Mouse (Mus musculus) neural tube, embryonic 10.5 days (tissue): Measurements from ENCODE around the gene Sidt2.
A peak's percentile ranks its signal among the peaks of the same experiment; 100 is the strongest.

Experiments used
- DNase-seq: peaks from one replicate; pipeline ENCODE4 v3.0.0-alpha.2; 2017; ENCODE audit warnings: low spot score; ENCODE audit errors: extremely low spot score

The Sidt2 gene

DNA sequence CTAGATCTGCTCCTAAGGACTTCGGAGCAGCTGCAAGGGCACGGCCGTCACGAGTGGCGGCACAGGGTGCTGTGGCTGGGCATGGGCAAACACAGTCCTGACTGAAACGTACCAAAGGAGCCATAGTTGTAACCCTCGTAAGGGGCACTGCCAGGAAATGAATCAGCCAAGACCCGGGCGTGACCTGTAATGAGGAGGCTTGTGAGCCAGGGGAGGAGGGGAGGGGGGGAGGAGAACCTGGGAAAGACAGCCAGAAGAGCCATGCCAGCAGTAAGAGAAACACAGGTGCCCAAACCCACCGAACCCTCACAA lies 8.2 kb downstream of the Sidt2 start:
- no peak for DNase-seq

DNA sequence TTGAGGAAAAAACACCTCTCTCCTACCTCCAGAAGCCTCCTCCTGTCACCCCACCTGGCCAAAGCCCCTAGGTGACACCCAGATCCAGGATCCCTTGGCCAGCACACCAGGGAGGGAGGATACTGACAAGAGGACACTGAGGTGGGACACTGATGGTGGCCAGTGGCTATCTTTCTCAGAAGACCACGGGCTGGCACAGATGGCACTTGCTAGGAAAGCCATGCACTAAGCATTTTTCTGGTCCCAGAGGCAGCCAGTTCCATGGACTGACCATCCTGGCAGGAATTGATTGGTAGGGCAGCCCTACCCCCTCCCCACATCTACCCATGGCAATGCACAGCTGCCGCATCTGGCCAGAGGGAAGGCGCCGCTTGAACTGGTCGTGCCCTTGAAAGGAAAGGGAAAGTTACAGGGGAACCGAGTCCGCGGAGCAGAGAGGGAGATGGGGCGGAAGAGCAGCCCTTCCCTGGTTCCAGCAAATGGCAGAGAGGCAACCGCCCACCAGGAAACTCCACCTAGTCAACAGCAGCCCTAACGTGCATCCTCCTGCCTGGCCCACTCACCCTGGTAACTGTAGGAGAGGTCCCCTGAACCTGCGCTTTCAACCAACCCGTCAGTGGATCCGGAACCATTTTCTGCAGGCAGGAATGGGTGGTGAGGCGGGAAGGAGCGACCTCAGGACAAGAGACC lies 8.7 kb downstream of the Sidt2 start:
- no peak for DNase-seq

DNA sequence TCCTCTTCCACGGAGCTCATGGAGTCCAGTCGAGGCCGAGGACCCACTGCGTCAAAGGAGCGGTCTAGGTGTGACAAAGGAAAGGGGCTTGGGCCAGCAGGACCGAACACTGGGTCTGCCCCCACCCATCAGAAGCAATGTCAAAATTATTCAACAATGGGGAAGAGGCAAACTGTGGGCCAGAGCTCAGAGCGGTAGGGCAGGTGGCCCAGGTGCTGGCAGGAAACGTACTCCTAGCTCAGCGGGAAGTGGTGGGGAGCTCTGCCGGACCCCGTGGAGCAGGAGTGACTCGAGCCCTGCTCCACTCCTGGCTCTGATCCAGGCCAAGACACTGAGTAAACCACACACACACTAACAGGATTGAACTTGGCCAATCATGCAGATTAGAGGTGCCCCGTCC lies 9.3 kb downstream of the Sidt2 start:
- no peak for DNase-seq

DNA sequence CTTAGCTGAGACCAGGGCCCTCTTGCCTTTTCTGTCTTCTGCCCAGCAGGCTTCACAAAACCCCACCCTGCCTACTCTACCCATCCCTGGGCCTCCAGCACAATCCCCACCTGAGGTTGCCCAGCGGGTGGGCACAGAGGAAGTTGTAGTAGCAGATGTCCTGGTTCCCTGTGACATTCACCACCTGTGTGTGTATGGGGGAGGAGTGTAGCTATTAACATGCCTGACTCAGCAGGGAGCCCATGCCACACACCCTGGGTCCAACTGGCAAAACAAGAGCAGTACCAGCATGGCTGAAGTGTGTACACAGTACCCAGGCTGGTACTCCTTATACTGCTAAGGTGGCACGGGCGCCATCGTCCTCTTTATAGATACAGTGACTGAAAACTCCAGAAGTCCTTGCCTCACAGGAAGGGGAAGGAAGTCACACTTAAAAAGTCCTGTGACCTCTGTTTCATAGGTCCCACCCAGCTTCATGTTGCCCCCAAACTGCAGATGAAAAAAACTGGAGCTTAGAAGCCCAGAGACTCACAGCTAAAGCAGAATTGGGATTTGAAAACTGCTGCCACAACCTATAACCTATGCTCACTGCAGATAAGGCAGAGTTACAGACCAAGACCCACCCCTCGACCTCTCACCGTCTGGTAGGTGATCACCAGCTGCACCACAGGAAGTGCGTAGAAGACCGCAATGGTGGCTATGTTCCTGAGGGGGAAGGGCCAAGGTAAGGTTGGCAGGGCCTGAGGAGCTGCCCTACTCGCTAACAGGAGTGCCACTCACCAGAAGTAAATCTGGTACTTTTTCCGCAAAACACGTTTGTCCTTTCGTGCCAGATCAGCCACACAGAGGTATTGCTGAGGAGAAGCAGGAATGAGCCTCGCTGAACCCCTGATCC lies 10.3 kb downstream of the Sidt2 start:
- DNase-seq: no peak

DNA sequence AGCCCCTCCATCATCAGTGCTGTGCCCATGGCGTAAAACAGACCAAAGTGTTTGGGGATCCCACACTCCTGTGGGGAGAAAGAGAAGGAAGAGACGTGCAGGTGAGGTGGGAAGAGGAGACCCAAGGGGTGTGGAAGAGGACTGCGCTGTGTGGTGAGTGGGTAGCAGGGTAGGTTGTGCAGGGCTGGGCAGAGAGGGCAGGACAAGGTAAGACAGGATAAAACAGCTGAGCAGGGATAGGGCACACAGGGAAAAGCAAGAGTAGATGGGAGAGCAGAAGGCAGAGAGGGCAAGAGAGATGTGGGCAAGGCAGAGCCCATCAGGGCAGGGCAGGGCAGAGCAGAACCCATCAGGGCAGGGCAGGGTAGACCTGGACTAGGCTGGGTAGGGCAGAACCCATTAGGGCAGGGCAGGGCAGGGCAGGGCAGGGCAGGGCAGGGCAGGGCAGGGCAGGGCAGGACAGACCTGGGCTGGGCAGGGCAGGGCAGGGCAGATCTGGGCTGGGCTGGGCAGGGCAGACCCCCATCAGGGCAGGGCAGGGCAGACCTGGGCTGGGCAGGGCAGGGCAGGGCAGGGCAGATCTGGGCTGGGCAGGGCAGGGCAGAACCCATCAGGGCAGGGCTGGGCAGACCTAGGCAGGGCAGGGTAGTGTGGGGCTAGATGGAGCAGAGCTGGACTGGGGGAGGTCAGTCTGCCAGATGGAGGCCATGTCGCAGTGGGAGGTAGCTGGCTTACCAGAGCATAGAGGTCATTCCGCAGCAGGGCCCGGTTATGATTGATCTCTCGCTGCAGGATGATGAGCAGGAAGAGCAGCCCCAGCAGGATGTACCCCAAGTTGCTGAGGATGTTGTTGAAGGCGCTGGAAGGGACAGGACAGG lies 11.2 kb downstream of the Sidt2 start:
- DNase-seq: no peak

DNA sequence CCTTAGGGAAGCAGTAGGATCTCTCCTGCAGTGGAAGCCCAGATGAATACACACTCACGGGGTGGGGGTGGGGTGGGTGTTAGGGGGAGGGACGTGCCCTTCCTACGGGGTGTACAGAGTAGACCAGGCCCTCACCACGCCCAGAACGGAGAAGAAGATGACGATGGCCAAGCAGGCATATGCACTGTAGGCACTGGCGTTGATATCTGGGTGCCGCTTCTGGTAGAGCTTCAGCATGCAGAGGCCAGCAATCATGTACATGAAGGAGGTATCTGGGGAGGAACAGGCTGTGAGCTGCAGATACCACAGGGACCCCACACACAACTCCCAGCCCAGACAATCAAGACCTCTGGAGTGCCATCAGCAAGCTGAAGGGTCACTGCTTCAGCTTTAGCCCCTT lies 12.1 kb downstream of the Sidt2 start:
- DNase-seq: no peak

DNA sequence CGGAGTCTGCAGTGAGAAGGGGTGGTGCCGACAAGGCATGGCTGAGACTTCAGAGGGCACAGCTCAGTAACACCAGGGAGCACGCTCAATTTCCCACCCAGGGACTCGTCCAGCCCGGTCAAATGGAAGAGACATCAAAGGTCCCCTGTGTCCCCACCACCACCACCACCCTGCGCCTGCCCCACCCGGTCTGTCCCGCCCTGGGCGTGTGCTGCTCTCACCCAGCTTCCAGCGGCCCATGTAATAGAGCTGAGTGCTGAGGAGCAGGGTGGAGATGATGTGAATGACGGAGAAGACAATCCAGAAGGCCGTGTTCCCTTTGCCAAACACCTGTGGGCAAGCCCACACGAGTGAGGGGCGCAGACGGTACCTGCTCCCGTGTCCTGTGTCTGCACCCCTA lies 12.6 kb downstream of the Sidt2 start:
- no peak for DNase-seq

DNA sequence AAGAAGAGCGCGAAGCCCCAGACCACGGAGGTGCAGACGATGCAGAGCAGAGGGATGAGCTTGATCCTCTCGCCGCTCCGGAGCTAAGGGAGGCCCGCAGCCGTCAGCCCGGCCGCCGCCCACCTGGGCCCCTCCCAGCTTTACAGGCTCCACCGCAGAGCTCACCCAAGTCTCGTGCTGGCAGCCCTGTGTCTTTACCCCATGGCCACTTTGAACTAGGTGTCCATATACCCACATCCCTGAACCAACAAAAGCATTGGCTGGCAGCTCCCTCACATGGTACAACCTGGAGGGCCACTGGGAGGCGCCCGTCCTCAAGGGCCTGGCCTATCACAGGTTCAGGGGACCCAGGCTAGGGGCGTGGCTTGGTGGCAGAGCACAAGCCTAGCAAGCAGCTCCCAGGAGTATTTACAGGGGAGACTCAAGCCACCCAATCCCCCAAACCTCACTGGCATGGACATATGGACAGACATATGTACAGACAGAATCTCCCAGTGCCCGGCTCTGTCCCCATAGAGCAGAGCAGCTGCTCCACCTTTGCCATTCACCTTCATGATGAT lies 13.6 kb downstream of the Sidt2 start:
- no peak for DNase-seq

DNA sequence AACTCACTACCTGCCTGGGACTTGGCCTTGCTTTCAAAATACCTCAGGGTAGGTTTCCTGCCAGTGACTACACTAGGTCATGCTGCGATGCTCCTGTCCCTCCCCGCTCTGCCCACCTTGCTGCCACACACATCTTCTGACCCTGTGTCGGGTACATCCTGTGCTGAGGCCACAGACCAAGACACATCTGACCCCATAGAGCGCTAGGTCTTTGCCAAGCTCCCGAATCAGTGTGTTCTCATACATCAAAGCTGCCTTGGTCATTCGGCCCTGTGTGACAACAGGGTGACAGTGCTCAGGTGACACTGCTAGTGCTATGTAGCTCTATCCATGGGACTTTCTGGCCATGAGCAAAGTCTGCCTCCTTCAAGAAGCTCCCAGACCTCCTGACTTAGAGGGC lies 15.3 kb downstream of the Sidt2 start:
- no peak for DNase-seq

DNA sequence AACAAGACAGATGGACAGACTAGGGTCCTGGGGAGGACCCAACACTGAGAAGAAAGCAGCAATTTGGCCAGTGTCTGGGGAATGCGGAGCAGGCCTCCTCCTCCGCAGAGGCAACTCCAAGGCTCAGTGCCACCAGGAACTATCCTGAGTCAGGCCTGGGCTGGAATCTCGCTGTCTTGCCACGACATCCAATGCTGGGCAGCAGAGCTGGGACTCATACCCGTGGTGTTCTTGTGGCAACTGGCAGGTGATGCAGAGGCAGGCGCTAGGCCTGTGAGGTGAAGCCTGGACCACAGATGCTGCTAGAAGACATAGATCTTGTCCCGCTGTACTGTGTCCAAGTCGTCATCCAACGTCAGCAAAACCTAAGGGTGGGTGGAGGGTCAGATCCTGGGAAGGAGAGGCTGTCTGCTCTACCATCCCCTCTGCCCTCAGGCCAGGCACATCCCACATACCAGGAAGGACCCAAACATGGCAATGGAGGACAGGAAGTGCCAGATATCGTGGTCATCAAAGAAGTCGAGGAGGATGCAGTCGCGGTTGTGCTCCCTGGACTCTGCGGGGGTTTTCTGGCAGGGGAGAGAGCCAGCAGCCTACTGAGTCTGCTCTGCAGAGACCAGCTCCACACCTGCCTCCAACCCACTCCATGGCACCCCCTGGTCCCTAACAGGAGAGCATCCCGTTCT lies 16.0 kb downstream of the Sidt2 start:
- DNase-seq: no peak

DNA sequence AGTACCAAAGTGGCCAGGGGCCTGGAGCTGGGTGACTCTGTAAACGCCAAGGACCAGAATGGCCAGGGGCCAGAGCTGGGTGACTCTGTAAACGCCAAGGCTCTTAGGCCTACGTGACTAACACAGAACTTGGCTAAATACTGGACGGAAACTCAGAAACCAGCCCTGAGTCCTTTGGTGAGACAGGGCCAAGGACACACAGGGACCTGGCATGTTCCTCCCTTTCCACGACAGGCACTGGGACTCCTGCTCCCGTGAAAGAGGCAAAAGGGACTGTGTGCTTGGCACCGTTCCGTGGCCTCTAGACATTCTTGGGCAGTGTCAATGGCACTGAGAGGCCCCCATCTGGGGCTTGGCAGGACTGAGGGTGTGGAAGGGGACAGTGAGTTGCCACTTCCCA lies 17.0 kb downstream of the Sidt2 start:
- DNase-seq: no peak

DNA sequence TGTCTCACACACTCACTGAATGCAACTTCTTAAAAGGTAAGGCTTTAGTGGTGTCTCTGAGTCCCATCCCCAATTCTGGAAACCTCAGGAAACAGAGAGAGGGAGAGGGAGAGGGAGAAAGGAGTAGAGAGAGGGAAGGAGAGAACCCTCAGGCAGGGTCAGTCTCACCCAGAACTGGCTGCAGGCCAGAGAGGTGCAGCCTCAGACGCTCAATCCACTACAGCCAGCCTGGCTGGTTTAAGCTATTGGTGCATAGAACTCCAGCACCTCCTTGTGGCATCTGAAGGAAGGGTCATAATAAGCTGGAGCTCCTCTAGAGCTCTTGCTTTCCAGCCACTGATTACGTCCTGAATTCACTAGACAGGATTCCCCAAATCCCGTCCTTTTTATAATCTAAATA lies 18.2 kb downstream of the Sidt2 start:
- peak; percentile 49 for DNase-seq

DNA sequence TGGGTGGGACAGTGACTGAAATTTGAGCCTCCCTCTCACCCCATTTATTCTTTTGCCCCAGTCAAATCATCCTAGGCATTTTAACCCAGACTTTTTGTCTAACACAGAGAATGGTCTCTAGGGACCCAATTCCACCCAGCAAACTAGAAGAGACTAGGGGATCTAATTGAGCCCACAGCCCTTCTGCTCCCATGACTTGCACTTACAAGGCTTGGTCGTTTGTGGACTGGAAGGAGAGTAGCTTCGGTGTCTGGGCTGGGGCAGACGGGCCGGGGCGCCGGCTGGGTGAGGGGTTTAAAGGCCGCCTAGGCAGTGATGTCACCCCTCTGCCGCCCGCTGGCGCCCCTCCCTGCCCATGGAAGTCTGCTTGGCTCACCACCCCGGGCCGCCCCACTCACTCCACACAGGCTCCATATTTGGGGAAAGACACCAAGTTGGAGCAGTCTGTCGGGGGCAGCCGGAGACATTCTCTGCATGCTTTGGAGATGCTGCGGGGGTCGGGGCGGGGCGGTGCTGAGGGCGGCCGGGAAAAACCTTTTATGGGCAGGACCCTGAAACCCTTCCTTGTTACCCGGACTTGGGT lies 19.3 kb downstream of the Sidt2 start, which contains the start of gene Tagln:
TSS of gene Tagln (minus strand) at position 431 of the 583 bp plus-strand sequence.
- DNase-seq: peak; percentile 30

DNA sequence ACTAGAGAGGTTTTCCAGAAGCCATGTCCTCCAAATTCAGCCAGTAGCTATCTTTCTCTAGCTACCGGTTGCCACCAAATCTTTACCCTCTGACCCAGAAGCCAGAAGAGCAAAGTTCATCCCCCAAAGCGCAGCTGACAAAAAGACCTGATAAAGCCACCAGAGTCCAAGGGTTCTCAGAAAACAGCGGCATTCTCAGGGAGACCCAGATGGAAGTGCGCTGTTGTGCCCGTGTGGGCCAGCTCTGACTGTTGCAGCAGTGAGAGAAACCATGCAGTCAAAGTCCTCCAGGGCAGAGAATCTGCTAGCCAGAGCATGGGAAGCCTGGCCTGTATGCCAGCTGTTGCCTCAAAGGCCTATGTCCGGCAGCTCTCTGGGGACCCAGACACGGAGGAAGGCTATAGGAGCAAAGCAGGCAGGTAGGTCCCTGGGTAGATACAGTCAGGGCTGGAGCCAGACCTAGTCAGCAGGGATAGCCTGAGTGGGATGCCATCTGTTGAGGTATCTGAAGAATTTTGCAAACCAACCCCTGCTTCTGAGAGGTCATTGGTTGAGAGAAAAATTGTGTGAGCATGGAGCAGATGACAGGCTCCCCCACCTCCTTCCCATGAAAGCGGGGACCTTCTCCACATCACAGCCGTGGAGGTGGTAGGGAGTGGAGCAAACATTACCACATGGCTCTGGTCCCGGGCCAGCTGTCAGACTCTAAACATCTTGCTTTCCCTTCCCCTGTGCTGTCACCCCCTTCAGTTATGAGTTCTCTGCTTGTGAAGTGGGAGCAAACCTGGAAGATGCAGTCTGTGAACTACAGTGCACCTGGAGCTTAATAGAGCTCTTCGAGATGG lies 22.3 kb downstream of the Sidt2 start:
- DNase-seq: no peak

DNA sequence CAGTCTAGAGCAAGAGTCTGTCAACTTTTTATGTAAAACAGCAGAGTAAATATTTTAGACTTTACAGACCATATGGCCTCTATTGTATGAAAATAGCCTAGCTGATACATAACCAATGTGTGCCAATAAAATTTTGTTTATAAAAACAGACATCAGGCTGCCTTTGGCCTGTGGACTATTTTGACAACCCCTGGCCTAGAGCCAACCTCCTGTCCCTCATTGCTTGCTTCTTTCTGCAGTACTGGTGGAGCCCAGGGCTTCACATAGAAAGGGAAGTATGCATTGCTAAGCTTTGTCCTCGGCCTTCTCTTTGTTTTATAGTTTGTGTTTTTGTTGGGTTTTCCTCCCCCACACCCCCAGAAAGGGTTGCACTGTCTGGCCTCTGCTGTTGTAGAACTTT lies 23.1 kb downstream of the Sidt2 start:
- DNase-seq: no peak

DNA sequence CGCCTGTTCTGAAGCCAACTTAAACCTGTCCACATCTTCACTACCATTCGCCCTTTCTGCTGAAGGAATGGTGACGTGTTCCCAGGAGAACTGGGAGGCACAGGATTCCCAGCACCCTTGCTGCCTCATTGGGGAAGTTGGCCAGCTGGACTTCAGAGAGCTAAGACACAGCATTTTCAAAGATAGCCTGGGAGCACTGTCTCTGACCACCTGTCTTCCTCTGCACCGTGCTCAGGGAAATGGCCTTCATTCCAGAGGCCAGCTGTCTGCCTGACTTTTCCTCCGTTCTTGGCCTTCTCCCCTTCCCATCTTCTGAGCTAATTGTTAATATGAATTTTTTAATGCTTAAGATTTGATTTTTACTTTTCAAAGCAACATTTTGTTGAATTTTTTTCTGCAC lies 25.8 kb downstream of the Sidt2 start:
- no peak for DNase-seq

DNA sequence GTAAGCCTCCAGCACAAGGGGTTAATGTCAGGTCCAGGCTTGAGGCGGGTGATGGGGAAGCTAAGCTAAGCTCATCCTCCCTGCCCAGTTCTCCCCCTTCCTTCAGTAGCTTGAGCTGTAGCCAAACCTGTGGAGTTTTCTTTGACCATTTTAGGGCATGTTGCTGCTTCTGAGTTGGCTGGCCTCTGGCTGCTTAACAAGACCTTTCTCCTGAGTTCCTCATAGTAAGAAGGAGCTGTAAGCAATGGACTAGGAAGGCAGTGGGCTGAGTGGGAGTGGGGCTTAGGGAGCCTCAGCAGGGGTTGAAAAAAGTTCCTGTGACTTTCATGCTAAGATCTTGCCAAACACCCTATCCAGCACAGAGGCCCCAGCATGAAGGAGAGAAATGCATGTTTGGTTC lies 35.2 kb downstream of the Sidt2 start:
- no peak for DNase-seq

DNA sequence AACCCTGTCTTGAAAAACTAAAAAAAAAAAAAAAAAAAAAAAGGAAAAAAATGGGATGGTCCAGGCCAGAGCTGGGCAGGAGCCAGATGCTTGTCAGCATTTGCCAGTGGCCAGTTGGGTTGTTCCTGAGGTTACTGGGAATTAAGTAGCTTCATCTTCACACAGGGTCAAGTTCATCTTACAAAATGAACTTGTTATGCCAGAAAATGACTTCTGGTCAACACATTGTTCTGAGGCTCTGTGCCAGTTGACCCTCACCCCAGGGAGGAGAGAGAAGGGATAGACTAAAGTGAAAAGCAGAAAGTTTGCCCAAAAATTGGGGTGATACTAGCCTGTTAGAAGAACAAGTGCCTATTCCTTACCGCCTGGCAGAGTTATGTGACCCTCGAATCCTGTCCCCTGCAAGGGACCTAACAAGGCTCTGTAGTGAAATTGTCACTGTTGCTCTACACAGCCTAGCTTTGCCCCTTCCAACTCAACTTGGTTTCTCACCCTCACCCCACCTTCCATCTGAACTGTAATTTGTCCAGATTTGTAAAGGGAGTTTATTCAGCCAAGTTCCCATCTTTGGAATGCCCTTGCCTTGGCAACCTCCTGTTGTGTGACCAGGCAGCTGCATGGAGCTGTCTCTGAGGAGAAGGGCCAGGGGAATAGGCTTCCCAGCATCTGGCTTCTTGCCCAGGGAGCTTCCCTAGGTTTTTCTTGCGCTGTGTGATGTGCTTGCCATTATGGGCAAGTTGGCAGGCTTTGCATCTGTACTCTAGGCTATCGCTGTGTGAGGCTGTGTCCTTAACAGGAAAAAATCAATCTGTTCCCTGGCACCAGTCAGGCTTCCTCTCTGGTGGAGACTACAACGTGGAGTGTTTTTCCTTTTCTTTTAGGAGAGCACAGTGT lies 37.8 kb downstream of the Sidt2 start:
- DNase-seq: no peak

DNA sequence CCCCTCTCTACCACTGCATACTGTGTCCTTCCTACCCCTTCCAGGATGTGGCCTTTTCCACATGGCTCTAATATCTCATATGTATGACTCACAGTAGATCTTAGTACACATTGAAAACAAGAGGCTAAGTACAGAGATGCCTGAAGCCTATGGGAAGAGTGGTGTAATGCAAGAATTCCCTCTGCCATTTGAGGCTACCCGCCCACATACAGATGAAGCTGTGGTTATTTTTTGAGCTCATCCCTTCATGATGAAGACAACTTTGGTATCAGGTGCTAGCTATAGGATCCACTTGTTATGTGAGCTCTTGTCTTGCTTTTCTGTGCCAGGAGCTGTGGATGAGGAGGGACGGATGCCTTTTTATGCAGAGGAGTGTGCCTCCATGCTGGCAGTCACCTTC lies 39.4 kb downstream of the Sidt2 start:
- no peak for DNase-seq
